Mouse (Mus musculus): ENCODE results near the gene Pex5.

Gene Pex5

GRCm38 (mm10) chr6:124358953-124359352 is 55.9 kb downstream of the Pex5 start:
- no peak for DNase-seq (ENCODE audit: low spot score)

- DNase-seq (ENCODE audit: low spot score): no peak
These were observed 61.6 kb downstream of the Pex5 start for GRCm38 (mm10) chr6:124353246-124353645.

Measured in urinary bladder, postnatal 14 days (tissue).